Mouse (Mus musculus): Measurements from ENCODE around the gene Pde4d. TPM values are rescaled to one million over a fixed set of nuclear protein-coding genes. Genes with fewer than 3 reads are reported as not detected.

The Pde4d gene
- total and polyA plus RNA-seq, 2 experiments from 2014 or later: 19.0 to 103 TPM

GRCm38 (mm10) chr13:109823307-109824031, 1373.7 kb downstream of the Pde4d start:
- TF ChIP-seq CTCF (IDR thresholded peaks at IDR 0.05): no peak
- peak overlapping the region; percentile 86 for H3K27ac ChIP-seq (ENCODE audit: low read depth, low read length)
- H3K9ac ChIP-seq (replicated peaks; ENCODE audit: low read length, poor library complexity, severe bottlenecking): peak overlapping the region; percentile 51
- peak overlapping the region; percentile 56 for H3K4me2 ChIP-seq (ENCODE audit: low read depth, low read length, poor library complexity, severe bottlenecking)
- no peaks in the 10 kb centered on the region for H3K36me3 ChIP-seq (ENCODE audit: insufficient read depth, low read length)
- no peaks in the 10 kb centered on the region for H3K27me3 ChIP-seq (ENCODE audit: insufficient read depth, low read length)
- H3K4me3 ChIP-seq (ENCODE audit: low read depth, low read length): peak overlapping the region; percentile 19
- H3K9me3 ChIP-seq (ENCODE audit: low read length): no peaks in the 10 kb centered on the region
- ATAC-seq (ENCODE audit: low FRiP score): no peak
- DNase-seq (ENCODE audit: low spot score): peak; percentile 58
- 3% methylated on average over 11 of the region's 11 CpGs for WGBS
- H3K4me1 ChIP-seq (ENCODE audit: insufficient read depth, low read length): peaks cover 8% of the 10 kb centered on the region; the same call in 1 of the 2 replicates

DNA sequence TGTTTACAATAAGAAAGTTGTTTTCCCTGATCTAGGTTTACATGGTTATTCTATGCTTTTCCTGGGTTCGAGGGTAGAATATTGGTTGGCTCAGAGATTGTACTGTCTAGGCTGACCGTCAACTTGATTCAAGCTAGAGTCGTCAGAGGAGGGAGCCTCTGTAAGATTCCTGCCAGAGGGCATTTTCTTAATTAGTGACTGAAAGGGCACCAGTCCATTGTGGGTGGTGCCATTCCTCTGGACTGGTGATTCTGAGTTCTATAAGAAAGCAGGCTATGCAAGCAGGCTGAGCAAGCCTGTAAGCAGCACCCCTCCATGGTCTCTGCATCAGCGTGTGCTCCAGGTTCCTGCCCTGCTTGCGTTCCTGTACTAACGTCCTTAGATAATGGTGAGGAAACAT, 1376.1 kb downstream of the Pde4d start:
- H3K9ac ChIP-seq (replicated peaks; ENCODE audit: low read length, poor library complexity, severe bottlenecking): no peak overlapping the region
- no peak for DNase-seq (ENCODE audit: low spot score)

GRCm38 (mm10) chr13:109827341-109827740, 1377.6 kb downstream of the Pde4d start:
- H3K9ac ChIP-seq (replicated peaks; ENCODE audit: low read length, poor library complexity, severe bottlenecking): no peak overlapping the region
- TF ChIP-seq CTCF (IDR thresholded peaks at IDR 0.05): no peak
- H3K27ac ChIP-seq (ENCODE audit: low read depth, low read length): no peak overlapping the region
- H3K4me3 ChIP-seq (ENCODE audit: low read depth, low read length): no peak overlapping the region
- WGBS: 61% methylated on average over 6 of the region's 6 CpGs
- ATAC-seq (ENCODE audit: low FRiP score): no peak
- peaks cover 8% of the 10 kb centered on the region; the same call in 1 of the 2 replicates for H3K4me1 ChIP-seq (ENCODE audit: insufficient read depth, low read length)
- H3K4me2 ChIP-seq (ENCODE audit: low read depth, low read length, poor library complexity, severe bottlenecking): no peak overlapping the region
- H3K36me3 ChIP-seq (ENCODE audit: insufficient read depth, low read length): no peaks in the 10 kb centered on the region
- H3K27me3 ChIP-seq (ENCODE audit: insufficient read depth, low read length): no peaks in the 10 kb centered on the region
- H3K9me3 ChIP-seq (ENCODE audit: low read length): no peaks in the 10 kb centered on the region
- no peak for DNase-seq (ENCODE audit: low spot score)

More for the DNA sequence above, 1376.1 kb downstream of the Pde4d start:
- WGBS: 89% methylated on average over 6 of the region's 6 CpGs
- Histone ChIP-seq H3K4me1 (ENCODE audit: insufficient read depth, low read length) (peaks cover 8% of the 10 kb centered on the region; the same call in 1 of the 2 replicates), H3K4me3 (ENCODE audit: low read depth, low read length) (no peak overlapping the region), H3K36me3 (ENCODE audit: insufficient read depth, low read length) (no peaks in the 10 kb centered on the region), H3K27ac (ENCODE audit: low read depth, low read length) (no peak overlapping the region), H3K27me3 (ENCODE audit: insufficient read depth, low read length) (no peaks in the 10 kb centered on the region), H3K4me2 (ENCODE audit: low read depth, low read length, poor library complexity, severe bottlenecking) (no peak overlapping the region), H3K9me3 (ENCODE audit: low read length) (no peaks in the 10 kb centered on the region)
- ATAC-seq (ENCODE audit: low FRiP score): no peak
- no peak for TF ChIP-seq CTCF (IDR thresholded peaks at IDR 0.05)

GRCm38 (mm10) chr13:109827909-109828308, 1378.2 kb downstream of the Pde4d start:
- Histone ChIP-seq H3K27ac (ENCODE audit: low read depth, low read length) (no peak overlapping the region), H3K4me3 (ENCODE audit: low read depth, low read length) (no peak overlapping the region), H3K4me1 (ENCODE audit: insufficient read depth, low read length) (peaks cover 8% of the 10 kb centered on the region; the same call in 1 of the 2 replicates), H3K4me2 (ENCODE audit: low read depth, low read length, poor library complexity, severe bottlenecking) (no peak overlapping the region), H3K9me3 (ENCODE audit: low read length) (no peaks in the 10 kb centered on the region), H3K36me3 (ENCODE audit: insufficient read depth, low read length) (no peaks in the 10 kb centered on the region), H3K9ac (replicated peaks; ENCODE audit: low read length, poor library complexity, severe bottlenecking) (no peak overlapping the region), H3K27me3 (ENCODE audit: insufficient read depth, low read length) (no peaks in the 10 kb centered on the region)
- no peak for TF ChIP-seq CTCF (IDR thresholded peaks at IDR 0.05)
- ATAC-seq (ENCODE audit: low FRiP score) (no peak), DNase-seq (ENCODE audit: low spot score) (no peak)
- WGBS: 79% methylated on average over 3 of the region's 3 CpGs

DNA sequence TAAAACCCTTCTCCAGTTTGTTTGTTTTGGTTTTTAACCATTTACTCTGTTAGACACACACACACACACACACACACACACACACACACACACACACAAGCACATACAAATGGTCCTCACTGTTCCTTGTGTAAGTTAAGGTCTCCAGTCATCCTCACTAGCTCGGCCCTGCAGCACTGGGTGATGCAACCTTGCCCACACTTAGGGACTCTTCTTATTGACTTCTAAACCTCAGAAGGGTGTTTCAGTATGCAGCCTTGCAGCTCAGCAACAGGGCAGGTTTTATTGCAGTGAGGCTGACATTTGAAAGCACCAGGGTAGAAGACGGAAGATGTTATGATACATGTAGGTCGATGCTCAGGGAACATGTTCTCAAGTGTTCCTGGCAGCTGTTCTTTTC, 1379.7 kb downstream of the Pde4d start:
- Histone ChIP-seq H3K27ac (ENCODE audit: low read depth, low read length) (no peak overlapping the region), H3K27me3 (ENCODE audit: insufficient read depth, low read length) (no peaks in the 10 kb centered on the region), H3K9me3 (ENCODE audit: low read length) (no peaks in the 10 kb centered on the region), H3K9ac (replicated peaks; ENCODE audit: low read length, poor library complexity, severe bottlenecking) (no peak overlapping the region), H3K36me3 (ENCODE audit: insufficient read depth, low read length) (no peaks in the 10 kb centered on the region), H3K4me2 (ENCODE audit: low read depth, low read length, poor library complexity, severe bottlenecking) (no peak overlapping the region), H3K4me1 (ENCODE audit: insufficient read depth, low read length) (no peaks in the 10 kb centered on the region), H3K4me3 (ENCODE audit: low read depth, low read length) (no peak overlapping the region)
- 81% methylated on average over 3 of the region's 3 CpGs for whole genome bisulfite sequencing
- TF ChIP-seq CTCF (IDR thresholded peaks at IDR 0.05): no peak
- no peak for ATAC-seq (ENCODE audit: low FRiP score)
- no peak for DNase-seq (ENCODE audit: low spot score)

- Histone ChIP-seq H3K27me3 (ENCODE audit: insufficient read depth, low read length) (no peaks in the 10 kb centered on the region), H3K4me2 (ENCODE audit: low read depth, low read length, poor library complexity, severe bottlenecking) (no peak overlapping the region), H3K27ac (ENCODE audit: low read depth, low read length) (no peak overlapping the region), H3K9me3 (ENCODE audit: low read length) (no peaks in the 10 kb centered on the region), H3K9ac (replicated peaks; ENCODE audit: low read length, poor library complexity, severe bottlenecking) (no peak overlapping the region), H3K36me3 (ENCODE audit: insufficient read depth, low read length) (no peaks in the 10 kb centered on the region), H3K4me3 (ENCODE audit: low read depth, low read length) (no peak overlapping the region), H3K4me1 (ENCODE audit: insufficient read depth, low read length) (no peaks in the 10 kb centered on the region)
- DNase-seq (ENCODE audit: low spot score): no peak
- WGBS: 95% methylated on average over 3 of the region's 3 CpGs
- TF ChIP-seq CTCF (IDR thresholded peaks at IDR 0.05): no peak
- ATAC-seq (ENCODE audit: low FRiP score): no peak
Observed at GRCm38 (mm10) chr13:109834935-109835334, 1385.2 kb downstream of the Pde4d start.
